Mouse (Mus musculus) hindbrain, embryonic 16.5 days (tissue): ENCODE measurements around the gene Ogfrl1. TPM values are rescaled to one million over a fixed set of nuclear protein-coding genes. Genes with fewer than 3 reads are reported as not detected.

Source experiments
- ATAC-seq: fragments of 200-750 bp; cut with Nextera tagmentation; 2 replicates; pipeline ENCODE4 v1.8.0; 2017; ENCODE audit warnings: moderate TSS enrichment, moderate library complexity
- H3K27ac ChIP-seq: fragments of 300-500 bp; sonication (generic); 2 replicates; pipeline ENCODE4 v1.5.1; 2014; ENCODE audit warnings: low read depth, mild to moderate bottlenecking, control low read depth, low read length, moderate library complexity
- H3K27me3 ChIP-seq: fragments of 300-500 bp; sonication (generic); replicated peaks from 2 replicates; pipeline ENCODE4 v1.6.1; 2014; ENCODE audit warnings: low read length; ENCODE audit not compliant: control insufficient read depth, insufficient read depth
- H3K36me3 ChIP-seq: fragments of 300-500 bp; sonication (generic); 2 replicates; pipeline ENCODE4 v1.6.1; 2014; ENCODE audit warnings: mild to moderate bottlenecking, low read length, moderate library complexity, mixed read lengths; ENCODE audit not compliant: control insufficient read depth, insufficient read depth
- H3K4me1 ChIP-seq: fragments of 300-500 bp; sonication (generic); 2 replicates; pipeline ENCODE4 v1.6.1; 2014; ENCODE audit warnings: low read depth, low read length; ENCODE audit not compliant: control insufficient read depth, insufficient read depth
- H3K4me2 ChIP-seq: fragments of 300-500 bp; sonication (generic); 2 replicates; pipeline ENCODE4 v1.6.1; 2014; ENCODE audit warnings: mild to moderate bottlenecking, low read length, control low read depth, moderate library complexity
- H3K4me3 ChIP-seq: fragments of 300-500 bp; sonication (generic); 2 replicates; pipeline ENCODE4 v1.5.1; 2014; ENCODE audit warnings: mild to moderate bottlenecking, low read length, control low read depth, moderate library complexity
- H3K9ac ChIP-seq: fragments of 300-500 bp; sonication (generic); 2 replicates; pipeline ENCODE4 v1.6.1; 2014; ENCODE audit warnings: low read depth, mild to moderate bottlenecking, control low read depth, low read length, moderate library complexity
- H3K9me3 ChIP-seq: fragments of 300-500 bp; sonication (generic); 2 replicates; pipeline ENCODE4 v1.6.1; 2014; ENCODE audit warnings: mild to moderate bottlenecking, low read length, moderate library complexity; ENCODE audit not compliant: control insufficient read depth
- WGBS: fragments of 180-500 bp; shearing (Covaris S2); extraction: QIAGEN DNeasy Blood & Tissue Kit; methylation state at CpG from one replicate; pipeline ENCODE4 v1.1.7; 2014; 5-methylcytosine and 5-hydroxymethylcytosine counted together
- polyA plus RNA-seq: library from polyadenylated mRNA; unstranded; fragments of >200 nt; fragmentation: Nextera tagmentation; extraction: Ambion mirVana; gene quantifications from 2 replicates; pipeline ENCODE4 v1.2.1, GENCODE M21; 2015

The Ogfrl1 gene
- polyA plus RNA-seq, 1 experiment from 2014 or later: 9.4 TPM

GRCm38 (mm10) chr1:23335726-23336363 lies 61.7 kb downstream of the Ogfrl1 start:
- WGBS: 91% methylated on average over 13 of the region's 13 CpGs
- H3K9ac ChIP-seq: no peak overlapping the region
- ATAC-seq: no peak
- no peak overlapping the region for H3K27ac ChIP-seq
- H3K36me3 ChIP-seq: no peaks in the 10 kb centered on the region
- H3K9me3 ChIP-seq: no peaks in the 10 kb centered on the region
- H3K27me3 ChIP-seq: no peaks in the 10 kb centered on the region
- H3K4me2 ChIP-seq: no peak overlapping the region
- H3K4me1 ChIP-seq: no peaks in the 10 kb centered on the region
- H3K4me3 ChIP-seq: no peak overlapping the region

GRCm38 (mm10) chr1:23335050-23335449 lies 62.5 kb downstream of the Ogfrl1 start:
- no peak overlapping the region for H3K27ac ChIP-seq

GRCm38 (mm10) chr1:23332192-23332591 lies 65.4 kb downstream of the Ogfrl1 start:
- 76% methylated on average over 4 of the region's 4 CpGs for WGBS
- no peak overlapping the region for H3K9ac ChIP-seq
- H3K4me1 ChIP-seq: no peaks in the 10 kb centered on the region
- H3K9me3 ChIP-seq: no peaks in the 10 kb centered on the region
- no peaks in the 10 kb centered on the region for H3K36me3 ChIP-seq
- H3K27ac ChIP-seq: no peak overlapping the region
- H3K27me3 ChIP-seq: no peaks in the 10 kb centered on the region
- no peak overlapping the region for H3K4me2 ChIP-seq
- no peak for ATAC-seq
- H3K4me3 ChIP-seq: no peak overlapping the region

More at GRCm38 (mm10) chr1:23335050-23335449, 62.5 kb downstream of the Ogfrl1 start:
- no peaks in the 10 kb centered on the region for H3K4me1 ChIP-seq
- no peak overlapping the region for H3K4me3 ChIP-seq
- H3K27me3 ChIP-seq: no peaks in the 10 kb centered on the region
- H3K36me3 ChIP-seq: no peaks in the 10 kb centered on the region
- WGBS: 96% methylated on average over 4 of the region's 4 CpGs
- H3K4me2 ChIP-seq: no peak overlapping the region
- ATAC-seq: no peak
- no peaks in the 10 kb centered on the region for H3K9me3 ChIP-seq
- no peak overlapping the region for H3K9ac ChIP-seq

- Histone ChIP-seq H3K9me3 (no peaks in the 10 kb centered on the region), H3K27ac (no peak overlapping the region), H3K4me2 (no peak overlapping the region), H3K4me1 (0 out of 2 replicates have a peak, but pooled peaks cover 4% of the 10 kb centered on the region), H3K27me3 (no peaks in the 10 kb centered on the region), H3K4me3 (no peak overlapping the region), H3K9ac (no peak overlapping the region), H3K36me3 (no peaks in the 10 kb centered on the region)
- WGBS: 92% methylated on average over 7 of the region's 7 CpGs
- ATAC-seq: no peak
Observed at GRCm38 (mm10) chr1:23325160-23325559, 72.4 kb downstream of the Ogfrl1 start.

DNA sequence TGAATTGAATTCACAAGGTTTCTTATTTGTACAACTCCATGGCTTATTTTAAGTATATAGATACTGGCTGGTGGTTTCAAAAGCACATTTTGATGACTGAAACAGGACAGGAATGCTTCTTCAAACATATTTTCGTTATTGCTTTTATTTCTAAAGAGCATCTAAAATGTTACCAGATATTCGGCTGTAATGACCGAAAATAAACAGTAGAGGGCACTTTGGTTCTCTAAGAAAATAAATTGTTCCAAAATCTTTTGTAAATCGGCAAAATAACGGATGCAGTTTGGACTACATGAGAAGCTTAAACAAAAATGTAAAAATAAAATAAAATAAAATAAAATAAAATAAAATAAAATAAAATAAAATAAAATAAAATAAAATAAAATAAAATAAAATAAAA lies 73.3 kb downstream of the Ogfrl1 start:
- Histone ChIP-seq H3K9ac (no peak overlapping the region), H3K27ac (no peak overlapping the region), H3K4me1 (0 out of 2 replicates have a peak, but pooled peaks cover 4% of the 10 kb centered on the region), H3K36me3 (no peaks in the 10 kb centered on the region), H3K4me3 (no peak overlapping the region), H3K27me3 (no peaks in the 10 kb centered on the region), H3K4me2 (no peak overlapping the region), H3K9me3 (no peaks in the 10 kb centered on the region)
- ATAC-seq: no peak
- WGBS: 17% methylated on average over 5 of the region's 5 CpGs

DNA sequence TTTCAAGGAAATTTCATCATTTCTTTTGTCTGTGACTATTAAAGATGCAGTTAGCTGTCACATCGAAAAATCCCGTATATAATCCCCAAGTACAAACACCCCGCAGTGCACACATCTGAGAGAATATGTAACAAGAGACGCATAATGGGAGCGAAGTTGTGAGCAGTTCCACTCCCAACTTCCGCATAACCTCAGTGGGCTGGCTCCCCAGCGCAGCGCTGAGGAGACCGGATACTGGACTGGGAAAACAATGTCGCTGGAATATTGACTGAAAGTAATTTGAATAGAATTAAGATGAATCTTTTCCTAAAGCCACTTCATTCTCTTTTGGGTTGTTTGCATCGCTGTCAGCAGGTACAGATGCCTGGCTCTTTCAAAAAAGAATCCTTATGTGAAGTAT lies 74.3 kb downstream of the Ogfrl1 start:
- 0 out of 2 replicates have a peak, but pooled peaks cover 4% of the 10 kb centered on the region for H3K4me1 ChIP-seq
- no peak overlapping the region for H3K4me2 ChIP-seq
- no peak for ATAC-seq
- no peak overlapping the region for H3K4me3 ChIP-seq
- no peaks in the 10 kb centered on the region for H3K27me3 ChIP-seq
- H3K27ac ChIP-seq: no peak overlapping the region
- no peaks in the 10 kb centered on the region for H3K9me3 ChIP-seq
- no peaks in the 10 kb centered on the region for H3K36me3 ChIP-seq
- 79% methylated on average over 11 of the region's 11 CpGs for WGBS
- no peak overlapping the region for H3K9ac ChIP-seq

- 0 out of 2 replicates have a peak, but pooled peaks cover 4% of the 10 kb centered on the region for H3K4me1 ChIP-seq
- H3K4me3 ChIP-seq: no peak overlapping the region
- no peak overlapping the region for H3K9ac ChIP-seq
- 81% methylated on average over 4 of the region's 4 CpGs for WGBS
- no peaks in the 10 kb centered on the region for H3K36me3 ChIP-seq
- ATAC-seq: no peak
- H3K27me3 ChIP-seq: no peaks in the 10 kb centered on the region
- H3K27ac ChIP-seq: no peak overlapping the region
- no peak overlapping the region for H3K4me2 ChIP-seq
- no peaks in the 10 kb centered on the region for H3K9me3 ChIP-seq
Observed at GRCm38 (mm10) chr1:23322208-23322607, 75.4 kb downstream of the Ogfrl1 start.

- Histone ChIP-seq H3K9ac (no peak overlapping the region), H3K36me3 (no peaks in the 10 kb centered on the region), H3K4me1 (0 out of 2 replicates have a peak, but pooled peaks cover 4% of the 10 kb centered on the region), H3K27ac (peak overlapping the region; percentile 9; the same call in 1 of the 2 replicates), H3K27me3 (no peaks in the 10 kb centered on the region), H3K4me2 (peak overlapping the region; percentile 49), H3K4me3 (no peak overlapping the region), H3K9me3 (no peaks in the 10 kb centered on the region)
- WGBS: 22% methylated on average over 10 of the region's 10 CpGs
- peak; percentile 86 for ATAC-seq
Observed at GRCm38 (mm10) chr1:23321331-23321851, 76.2 kb downstream of the Ogfrl1 start.

GRCm38 (mm10) chr1:23320591-23321195 lies 76.9 kb downstream of the Ogfrl1 start:
- Histone ChIP-seq H3K9me3 (no peaks in the 10 kb centered on the region), H3K4me2 (no peak overlapping the region; the same call in 1 of the 2 replicates), H3K4me3 (no peak overlapping the region), H3K27ac (peak overlapping the region; percentile 9; the same call in 1 of the 2 replicates), H3K36me3 (no peaks in the 10 kb centered on the region), H3K4me1 (0 out of 2 replicates have a peak, but pooled peaks cover 4% of the 10 kb centered on the region), H3K27me3 (no peaks in the 10 kb centered on the region), H3K9ac (no peak overlapping the region)
- peak; percentile 28; the same call in 1 of the 2 replicates for ATAC-seq
- WGBS: 78% methylated on average over 7 of the region's 7 CpGs
